Mouse (Mus musculus) midbrain, embryonic 15.5 days (tissue): ENCODE results near the gene Scgb2b7. TPM values are rescaled to one million over a fixed set of nuclear protein-coding genes. Genes with fewer than 3 reads are reported as not detected.
"Not testable (repeated sequence)": the region's sequence is repeated elsewhere in the genome, so short reads cannot be mapped to it uniquely, and the experiment has no call there.

ENCODE experiments used
- ATAC-seq: fragments of 200-750 bp; cut with Nextera tagmentation; replicated peaks from 2 replicates; pipeline ENCODE4 v1.8.0; 2017; ENCODE audit warnings: moderate TSS enrichment
- H3K27ac ChIP-seq: fragments of 300-500 bp; sonication (generic); 2 replicates; pipeline ENCODE4 v1.5.1; 2015; ENCODE audit warnings: mild to moderate bottlenecking, inconsistent platforms
- H3K27me3 ChIP-seq: fragments of 300-500 bp; sonication (generic); replicated peaks from 2 replicates; pipeline ENCODE4 v1.6.1; 2015; ENCODE audit warnings: inconsistent platforms
- H3K36me3 ChIP-seq: fragments of 300-500 bp; sonication (generic); replicated peaks from 2 replicates; pipeline ENCODE4 v1.6.1; 2015; ENCODE audit warnings: inconsistent platforms
- H3K4me1 ChIP-seq: fragments of 300-500 bp; sonication (generic); 2 replicates; pipeline ENCODE4 v1.6.1; 2015; ENCODE audit warnings: inconsistent platforms
- H3K4me2 ChIP-seq: fragments of 300-500 bp; sonication (generic); 2 replicates; pipeline ENCODE4 v1.6.1; 2015; ENCODE audit warnings: inconsistent platforms, mild to moderate bottlenecking, moderate library complexity
- H3K4me3 ChIP-seq: fragments of 300-500 bp; sonication (generic); 2 replicates; pipeline ENCODE4 v1.5.1; 2015; ENCODE audit warnings: mild to moderate bottlenecking, inconsistent platforms
- H3K9ac ChIP-seq: fragments of 300-500 bp; sonication (generic); 2 replicates; pipeline ENCODE4 v1.6.1; 2015; ENCODE audit warnings: mild to moderate bottlenecking, inconsistent platforms
- H3K9me3 ChIP-seq: fragments of 300-500 bp; sonication (generic); 2 replicates; pipeline ENCODE4 v1.6.1; 2016; ENCODE audit warnings: inconsistent platforms
- WGBS: fragments of 180-500 bp; shearing (Covaris S2); methylation state at CpG from one replicate; pipeline ENCODE4 v1.1.7; 2015; ENCODE audit warnings: mixed read lengths; 5-methylcytosine and 5-hydroxymethylcytosine counted together
- polyA plus RNA-seq: library from polyadenylated mRNA; unstranded; fragments of >200 nt; fragmentation: Nextera tagmentation; extraction: Ambion mirVana; gene quantifications from 2 replicates; pipeline ENCODE4 v1.2.1, GENCODE M21; 2015

Scgb2b7 gene
- polyA plus RNA-seq = not detected in 2 replicates

DNA sequence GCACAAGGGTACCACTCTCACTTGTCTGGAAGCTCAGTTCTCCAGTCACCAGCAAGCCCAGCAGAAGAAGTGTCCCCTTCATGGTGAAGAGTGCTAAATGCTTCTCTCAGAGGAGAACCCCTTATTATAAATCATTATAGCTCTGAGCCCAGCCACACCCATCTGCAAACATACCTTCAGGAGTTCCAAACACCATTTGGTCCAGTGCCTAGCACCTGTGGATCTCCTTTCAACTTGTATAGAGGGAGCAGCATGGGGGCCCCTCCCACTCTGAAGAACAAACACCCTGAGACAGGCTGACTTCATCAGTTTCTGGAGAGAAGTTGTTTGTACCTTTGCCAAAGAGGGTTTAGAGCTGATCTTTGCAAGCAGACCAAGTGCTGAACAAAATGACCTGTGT lies at the start of gene Scgb2b7:
Gene Scgb2b7 (minus strand): TSS at position 101 of the 400 bp plus-strand sequence.
- ATAC-seq, H3K36me3 ChIP-seq, H3K4me1 ChIP-seq, H3K27me3 ChIP-seq, H3K27ac ChIP-seq, H3K9ac ChIP-seq, H3K9me3 ChIP-seq, H3K4me2 ChIP-seq, H3K4me3 ChIP-seq: not testable (repeated sequence)

DNA sequence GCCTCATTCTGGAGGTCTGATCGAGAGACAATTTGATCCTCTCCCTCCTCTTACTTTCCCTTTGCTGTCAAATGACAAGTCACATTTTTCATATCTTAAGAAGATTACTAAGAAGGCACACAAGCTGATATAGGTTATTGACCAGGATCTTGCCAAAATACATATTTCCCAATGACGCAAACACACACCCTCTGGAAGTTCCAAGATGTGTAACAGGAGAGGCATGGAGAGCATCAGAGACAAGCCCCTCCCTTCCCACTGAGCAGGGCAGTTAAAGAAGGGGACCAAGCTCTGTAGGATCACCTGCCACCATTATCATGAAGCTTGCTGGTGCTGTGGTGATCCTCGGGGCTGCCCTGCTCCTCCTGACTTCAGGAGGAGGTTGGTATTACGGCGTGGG lies 6.8 kb upstream of the Scgb2b7 start, which contains the start of gene Scgb1b7:
Gene Scgb1b7 (plus strand): TSS at position 301 of the 400 bp plus-strand sequence.
- not testable (repeated sequence) for H3K27me3 ChIP-seq, ATAC-seq, H3K4me1 ChIP-seq, H3K9me3 ChIP-seq, H3K36me3 ChIP-seq, H3K27ac ChIP-seq, H3K4me3 ChIP-seq, H3K4me2 ChIP-seq, H3K9ac ChIP-seq
- 93% methylated on average over 5 of the region's 5 CpGs for WGBS

Other genes with a start within 250 kb of the Scgb2b7 start
- gene Scgb1b7, start 6.9 kb upstream of the Scgb2b7 start, polyA plus RNA-seq = not detected in 2 replicates